Mouse (Mus musculus) limb, embryonic 14.5 days (tissue): ENCODE results near the gene Slc8a1. TPM values are rescaled to one million over a fixed set of nuclear protein-coding genes. Genes with fewer than 3 reads are reported as not detected.
A peak's percentile ranks its signal among the peaks of the same experiment; 100 is the strongest.

Source experiments
- ATAC-seq: fragments of 200-750 bp; cut with Nextera tagmentation; 2 replicates; pipeline ENCODE4 v1.8.0; 2017; ENCODE audit warnings: low read depth, moderate number of reproducible peaks, moderate TSS enrichment; ENCODE audit not compliant: low FRiP score
- DNase-seq: peaks from one replicate; pipeline ENCODE4 v3.0.0-alpha.2; 2015; ENCODE audit warnings: low spot score
- H3K27ac ChIP-seq: fragments of 300-500 bp; sonication (generic); replicated peaks from 2 replicates; pipeline ENCODE4 v1.5.1; 2014; ENCODE audit warnings: low read depth, mild to moderate bottlenecking, low read length, moderate library complexity, mixed read lengths
- H3K27me3 ChIP-seq: fragments of 300-500 bp; sonication (generic); 2 replicates; pipeline ENCODE4 v1.6.1; 2014; ENCODE audit warnings: low read length, mixed read lengths; ENCODE audit not compliant: control insufficient read depth, insufficient read depth
- H3K36me3 ChIP-seq: fragments of 300-500 bp; sonication (generic); 2 replicates; pipeline ENCODE4 v1.6.1; 2014; ENCODE audit warnings: mild to moderate bottlenecking, low read length, moderate library complexity, mixed read lengths; ENCODE audit not compliant: control insufficient read depth, insufficient read depth
- H3K4me1 ChIP-seq: fragments of 300-500 bp; sonication (generic); 2 replicates; pipeline ENCODE4 v1.6.1; 2014; ENCODE audit warnings: antibody characterized with exemption, low read length, mixed read lengths; ENCODE audit not compliant: control insufficient read depth, insufficient read depth
- H3K4me2 ChIP-seq: fragments of 300-500 bp; sonication (generic); replicated peaks from 2 replicates; pipeline ENCODE4 v1.6.1; 2014; ENCODE audit warnings: low read depth, mild to moderate bottlenecking, low read length, moderate library complexity; ENCODE audit not compliant: severe bottlenecking
- H3K4me3 ChIP-seq: fragments of 300-500 bp; sonication (generic); replicated peaks from 2 replicates; pipeline ENCODE4 v1.5.1; 2014; ENCODE audit warnings: low read length
- H3K9ac ChIP-seq: fragments of 300-500 bp; sonication (generic); 2 replicates; pipeline ENCODE4 v1.6.1; 2014; ENCODE audit warnings: mild to moderate bottlenecking, low read depth, low read length, moderate library complexity; ENCODE audit not compliant: severe bottlenecking
- H3K9me3 ChIP-seq: fragments of 300-500 bp; sonication (generic); 2 replicates; pipeline ENCODE4 v1.6.1; 2016; ENCODE audit warnings: low read length; ENCODE audit not compliant: control insufficient read depth
- POLR2A ChIP-seq: fragments of 200-500 bp; IDR thresholded peaks from 2 replicates; pipeline ENCODE4 v1.8.0; 2012; ENCODE audit warnings: inconsistent platforms, mild to moderate bottlenecking, moderate library complexity, borderline replicate concordance; ENCODE audit not compliant: insufficient read depth, insufficient read length; ENCODE audit errors: extremely low read depth
- WGBS: fragments of 180-500 bp; shearing (Covaris S2); extraction: QIAGEN DNeasy Blood & Tissue Kit; methylation state at CpG from one replicate; pipeline ENCODE4 v1.1.7; 2014; 5-methylcytosine and 5-hydroxymethylcytosine counted together
- polyA plus RNA-seq, 2 experiments: library from polyadenylated mRNA; depleted of rRNA in 1 of 2; stranded (reverse) in 1 of 2; unstranded in 1 of 2; fragments of >200 nt; fragmentation: Nextera tagmentation in 1 of 2; extraction: Ambion mirVana in 1 of 2; gene quantifications; 2 replicates each; pipeline versions ENCODE4 v1.2.1 to v1.2.3; 2012 to 2014

Slc8a1 gene
- polyA plus RNA-seq, 2 experiments, result 9.1 to 9.8 TPM

DNA sequence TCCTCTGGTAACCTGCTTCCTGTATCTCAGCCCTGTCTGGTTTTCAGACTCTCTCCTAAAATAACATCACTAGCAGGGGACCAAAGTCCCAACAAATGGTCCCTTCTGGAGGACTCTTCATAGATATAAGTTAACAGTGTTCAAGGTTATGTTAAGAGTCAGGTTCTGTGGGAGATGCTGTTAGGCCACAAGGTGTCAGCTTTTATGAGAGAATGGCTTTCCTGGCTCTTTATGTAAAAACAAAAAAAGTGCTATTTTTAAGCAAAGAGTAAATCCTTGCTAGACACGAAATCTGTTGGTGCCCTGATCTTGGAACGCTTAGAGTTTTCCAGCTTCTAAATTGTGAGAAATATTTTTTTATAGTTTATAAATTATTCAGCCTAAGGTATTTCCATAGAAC is 377.6 kb downstream of the Slc8a1 start:
- Histone ChIP-seq H3K27me3 (no peaks in the 10 kb centered on the region), H3K27ac (no peak overlapping the region), H3K4me2 (no peak overlapping the region), H3K4me3 (no peak overlapping the region), H3K36me3 (no peaks in the 10 kb centered on the region), H3K9ac (no peak overlapping the region), H3K4me1 (no peaks in the 10 kb centered on the region), H3K9me3 (no peaks in the 10 kb centered on the region)
- ATAC-seq (no peak), DNase-seq (no peak)
- WGBS, result 84% methylated on average over 2 of the region's 2 CpGs
- no peak for TF ChIP-seq POLR2A

DNA sequence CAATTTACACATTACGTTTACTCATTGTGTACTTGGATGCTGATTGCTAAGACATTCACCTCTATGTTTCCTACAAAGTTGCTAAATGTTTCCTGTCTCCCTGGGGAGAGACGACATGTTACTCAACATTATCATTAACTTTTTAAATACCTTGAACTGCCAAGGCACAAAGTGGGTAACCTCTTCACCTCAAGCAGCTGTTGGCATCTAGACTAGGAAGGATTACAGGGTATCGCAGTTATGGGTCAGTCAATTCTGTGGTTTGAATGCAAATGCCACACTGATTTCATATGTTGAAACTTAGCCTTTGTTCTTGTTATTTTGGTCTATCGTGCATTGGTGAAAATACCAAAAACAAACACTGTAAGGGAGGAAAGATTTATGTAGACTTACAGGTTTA is 378.1 kb downstream of the Slc8a1 start:
- ATAC-seq, result no peak
- 70% methylated on average over 4 of the region's 4 CpGs for WGBS
- H3K4me1 ChIP-seq, result no peaks in the 10 kb centered on the region

GRCm38 (mm10) chr17:81336024-81336754 is 402.0 kb downstream of the Slc8a1 start:
- H3K9ac ChIP-seq, result no peak overlapping the region
- ATAC-seq (peak; percentile 77), DNase-seq (peak; percentile 83)
- no peaks in the 10 kb centered on the region for H3K9me3 ChIP-seq
- H3K27me3 ChIP-seq, result no peaks in the 10 kb centered on the region
- H3K27ac ChIP-seq, result no peak overlapping the region
- no peak for TF ChIP-seq POLR2A
- H3K4me3 ChIP-seq, result no peak overlapping the region
- no peak overlapping the region for H3K4me2 ChIP-seq
- H3K4me1 ChIP-seq, result peaks cover 11% of the 10 kb centered on the region
- 8% methylated on average over 7 of the region's 7 CpGs for WGBS
- H3K36me3 ChIP-seq, result no peaks in the 10 kb centered on the region

More for the DNA sequence above, 378.1 kb downstream of the Slc8a1 start:
- Histone ChIP-seq H3K4me2 (no peak overlapping the region), H3K4me3 (no peak overlapping the region), H3K27me3 (no peaks in the 10 kb centered on the region), H3K9me3 (peaks cover 4% of the 10 kb centered on the region; the same call in 1 of the 2 replicates), H3K9ac (no peak overlapping the region), H3K27ac (no peak overlapping the region), H3K36me3 (no peaks in the 10 kb centered on the region)
- no peak for DNase-seq
- TF ChIP-seq POLR2A, result no peak

DNA sequence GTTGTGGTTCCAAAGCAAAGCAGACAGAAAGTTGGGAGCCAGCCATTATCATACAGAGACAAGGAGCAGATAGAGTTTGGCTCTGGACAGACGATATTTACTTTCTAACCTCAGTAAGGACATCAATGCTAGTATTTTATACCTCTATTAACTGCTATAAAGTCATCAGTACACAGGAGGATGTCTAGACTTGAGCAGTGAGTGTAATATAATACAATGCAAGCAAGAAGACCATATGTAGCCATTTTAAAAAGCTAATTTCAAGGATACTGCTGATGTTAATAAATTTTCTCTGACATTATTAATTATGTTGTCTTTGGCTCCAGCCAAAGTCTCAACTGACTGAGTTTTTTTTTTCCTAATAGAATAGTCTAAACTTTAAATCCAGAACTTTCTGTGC is 402.7 kb downstream of the Slc8a1 start:
- WGBS, result 23% methylated on average over 1 of the region's 1 CpGs
- DNase-seq, result peak; percentile 3

More for the DNA sequence above, 402.7 kb downstream of the Slc8a1 start:
- Histone ChIP-seq H3K36me3 (no peaks in the 10 kb centered on the region), H3K9me3 (no peaks in the 10 kb centered on the region), H3K9ac (no peak overlapping the region), H3K27me3 (no peaks in the 10 kb centered on the region), H3K4me1 (peaks cover 11% of the 10 kb centered on the region), H3K4me3 (no peak overlapping the region), H3K4me2 (no peak overlapping the region), H3K27ac (no peak overlapping the region)
- ATAC-seq, result no peak
- TF ChIP-seq POLR2A, result no peak
